Mouse (Mus musculus) forebrain, embryonic 11.5 days (tissue): ENCODE data around the gene Tmsb15a. TPM values are rescaled to one million over a fixed set of nuclear protein-coding genes. Genes with fewer than 3 reads are reported as not detected.

Source experiments
- ATAC-seq: fragments of 200-750 bp; cut with Nextera tagmentation; replicated peaks from 2 replicates; pipeline ENCODE4 v1.8.0; 2017; ENCODE audit warnings: moderate TSS enrichment; ENCODE audit not compliant: low FRiP score
- DNase-seq: peaks from one replicate; pipeline ENCODE4 v3.0.0-alpha.2; 2017; ENCODE audit warnings: low spot score
- H3K27ac ChIP-seq: fragments of 300-500 bp; sonication (generic); 2 replicates; pipeline ENCODE4 v1.5.1; 2014; ENCODE audit warnings: low read depth, low read length
- H3K27me3 ChIP-seq: fragments of 300-500 bp; sonication (generic); 2 replicates; pipeline ENCODE4 v1.6.1; 2014; ENCODE audit warnings: mild to moderate bottlenecking, low read length, mixed read lengths; ENCODE audit not compliant: control insufficient read depth, insufficient read depth
- H3K36me3 ChIP-seq: fragments of 300-500 bp; sonication (generic); 2 replicates; pipeline ENCODE4 v1.6.1; 2014; ENCODE audit warnings: mild to moderate bottlenecking, low read length, moderate library complexity, mixed read lengths; ENCODE audit not compliant: control insufficient read depth, insufficient read depth
- H3K4me1 ChIP-seq: fragments of 300-500 bp; sonication (generic); replicated peaks from 2 replicates; pipeline ENCODE4 v1.6.1; 2014; ENCODE audit warnings: low read length, mixed read lengths; ENCODE audit not compliant: control insufficient read depth, insufficient read depth
- H3K4me2 ChIP-seq: fragments of 300-500 bp; sonication (generic); 2 replicates; pipeline ENCODE4 v1.6.1; 2014; ENCODE audit warnings: low read depth, mild to moderate bottlenecking, low read length, moderate library complexity, mixed read lengths; ENCODE audit not compliant: severe bottlenecking
- H3K4me3 ChIP-seq: fragments of 300-500 bp; sonication (generic); 2 replicates; pipeline ENCODE4 v1.5.1; 2014; ENCODE audit warnings: low read depth, low read length
- H3K9ac ChIP-seq: fragments of 300-500 bp; sonication (generic); 2 replicates; pipeline ENCODE4 v1.6.1; 2014; ENCODE audit warnings: low read length
- H3K9me3 ChIP-seq: fragments of 300-500 bp; sonication (generic); 2 replicates; pipeline ENCODE4 v1.6.1; 2016; ENCODE audit warnings: low read length, mixed read lengths; ENCODE audit not compliant: control insufficient read depth
- WGBS: fragments of 180-500 bp; shearing (Covaris S2); extraction: QIAGEN DNeasy Blood & Tissue Kit; methylation state at CpG from one replicate; pipeline ENCODE4 v1.1.7; 2014; 5-methylcytosine and 5-hydroxymethylcytosine counted together
- polyA plus RNA-seq: library from polyadenylated mRNA; unstranded; fragments of >200 nt; fragmentation: Nextera tagmentation; extraction: Ambion mirVana; gene quantifications from 2 replicates; pipeline ENCODE4 v1.2.1, GENCODE M21; 2014

Gene Tmsb15a
- polyA plus RNA-seq, 1 experiment from 2014 or later = not detected

DNA sequence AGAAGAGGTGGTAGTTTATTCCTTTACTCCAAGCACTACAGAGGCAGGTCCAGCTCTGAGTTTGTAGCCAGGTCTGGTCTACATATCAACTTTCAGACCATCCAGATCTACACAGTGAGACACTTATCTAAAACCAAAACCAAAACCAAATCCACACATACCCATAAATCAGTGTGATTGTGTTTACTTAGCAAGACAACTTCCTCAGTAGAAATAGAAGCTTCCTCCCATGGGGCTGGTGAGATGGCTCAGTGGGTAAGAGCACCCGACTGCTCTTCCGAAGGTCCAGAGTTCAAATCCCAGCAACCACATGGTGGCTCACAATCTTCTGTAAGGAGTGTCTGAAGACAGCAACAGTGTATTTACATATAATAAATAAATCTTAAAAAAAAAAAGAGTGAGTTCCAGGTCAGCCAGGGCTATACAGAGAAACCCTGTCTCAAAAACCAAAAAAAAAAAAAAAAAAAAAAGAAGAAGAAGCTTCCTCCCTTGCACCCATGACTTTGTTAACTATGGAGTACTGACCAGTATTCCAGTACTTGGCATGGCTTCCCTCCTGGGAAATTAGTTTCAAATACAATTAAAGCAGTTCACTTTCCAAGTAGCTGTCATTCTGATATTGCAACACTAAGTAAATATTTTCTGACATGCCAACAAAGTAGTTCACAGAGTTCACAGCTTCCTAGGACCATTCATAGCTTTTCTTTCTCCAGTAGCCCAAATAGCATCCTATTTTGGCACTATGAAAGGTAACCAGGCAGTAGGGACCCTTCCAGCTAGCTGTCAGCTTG lies 13.9 kb upstream of the Tmsb15a start:
- H3K4me3 ChIP-seq = no peak overlapping the region
- H3K9me3 ChIP-seq = no peaks in the 10 kb centered on the region
- no peak overlapping the region for H3K4me2 ChIP-seq
- H3K4me1 ChIP-seq = no peaks in the 10 kb centered on the region
- no peak overlapping the region for H3K9ac ChIP-seq
- no peak overlapping the region for H3K27ac ChIP-seq
- WGBS = 96% methylated on average over 2 of the region's 2 CpGs
- no peak for DNase-seq
- H3K36me3 ChIP-seq = no peaks in the 10 kb centered on the region
- no peaks in the 10 kb centered on the region for H3K27me3 ChIP-seq
- no peak for ATAC-seq

DNA sequence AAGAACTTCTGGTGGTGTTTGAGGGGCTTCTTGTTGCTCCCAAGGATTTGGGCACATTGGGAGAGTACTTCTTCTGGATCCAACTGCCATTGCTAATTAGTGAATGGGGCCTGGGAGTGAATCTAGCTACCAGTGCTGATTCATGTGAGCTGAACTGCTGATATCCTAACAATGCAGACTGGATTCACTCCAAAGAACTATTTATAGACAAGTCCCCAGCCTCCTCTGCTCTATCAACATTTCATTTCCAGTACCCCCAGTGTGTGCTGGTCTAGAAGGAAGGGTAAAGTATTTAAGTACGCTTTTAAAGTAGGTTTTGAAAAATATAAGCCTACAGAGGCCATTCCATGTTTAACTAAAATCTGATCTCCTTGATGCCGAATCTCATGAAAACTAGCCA lies 12.2 kb downstream of the Tmsb15a start:
- DNase-seq = no peak
- 92% methylated on average over 2 of the region's 2 CpGs for WGBS

DNA sequence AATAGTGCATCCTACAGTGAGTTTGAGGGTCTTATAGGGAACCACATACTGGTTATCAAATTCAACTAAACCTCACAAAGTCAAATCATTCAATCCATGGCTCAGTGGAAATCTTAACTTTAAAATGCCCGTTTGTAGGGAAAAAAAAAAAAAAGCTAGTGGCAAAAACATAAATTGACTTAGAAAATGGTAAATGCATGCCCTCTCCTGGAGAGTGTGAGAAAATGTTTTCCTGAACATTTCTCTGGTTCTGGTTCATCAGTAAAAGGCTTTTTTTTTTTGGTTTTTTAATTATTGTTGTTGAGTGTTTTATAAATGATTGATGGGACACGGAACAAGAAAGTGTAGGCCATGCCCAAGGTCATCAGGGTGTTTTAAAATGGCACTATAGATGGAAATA lies 20.7 kb downstream of the Tmsb15a start:
- no peaks in the 10 kb centered on the region for H3K36me3 ChIP-seq
- WGBS = 62% methylated on average over 2 of the region's 2 CpGs

More for the DNA sequence above, 12.2 kb downstream of the Tmsb15a start:
- no peak overlapping the region for H3K4me2 ChIP-seq
- no peaks in the 10 kb centered on the region for H3K4me1 ChIP-seq
- H3K27me3 ChIP-seq = no peaks in the 10 kb centered on the region
- H3K9ac ChIP-seq = no peak overlapping the region
- H3K36me3 ChIP-seq = no peaks in the 10 kb centered on the region
- no peak for ATAC-seq
- no peak overlapping the region for H3K27ac ChIP-seq
- no peak overlapping the region for H3K4me3 ChIP-seq
- no peaks in the 10 kb centered on the region for H3K9me3 ChIP-seq

DNA sequence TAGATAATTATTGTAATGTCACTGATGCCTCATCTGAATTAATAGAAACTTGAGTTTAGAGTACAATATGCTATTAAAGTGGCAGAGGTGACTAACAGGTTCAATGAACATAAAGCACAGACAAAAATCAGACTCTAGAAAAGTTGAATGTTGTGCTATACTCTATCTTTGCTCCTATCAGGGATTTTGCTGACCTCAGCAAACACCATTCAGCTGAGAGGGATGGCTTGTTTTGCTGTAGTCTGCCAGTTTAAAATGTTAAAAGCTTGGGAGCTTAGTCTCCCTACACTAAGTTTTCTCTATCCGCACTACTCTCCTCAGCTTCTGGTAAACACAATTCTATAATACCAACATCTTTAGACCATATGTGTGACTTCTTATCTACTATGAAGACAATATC lies 21.9 kb downstream of the Tmsb15a start:
- Histone ChIP-seq H3K9me3 (no peaks in the 10 kb centered on the region), H3K36me3 (no peaks in the 10 kb centered on the region), H3K27ac (no peak overlapping the region), H3K4me1 (no peaks in the 10 kb centered on the region), H3K9ac (no peak overlapping the region), H3K27me3 (no peaks in the 10 kb centered on the region), H3K4me3 (no peak overlapping the region), H3K4me2 (no peak overlapping the region)
- ATAC-seq (no peak), DNase-seq (no peak)
- 91% methylated on average over 1 of the region's 1 CpGs for WGBS

More for the DNA sequence above, 20.7 kb downstream of the Tmsb15a start:
- no peaks in the 10 kb centered on the region for H3K9me3 ChIP-seq
- ATAC-seq = no peak
- H3K4me1 ChIP-seq = no peaks in the 10 kb centered on the region
- H3K27me3 ChIP-seq = no peaks in the 10 kb centered on the region
- no peak overlapping the region for H3K4me2 ChIP-seq
- no peak for DNase-seq
- H3K4me3 ChIP-seq = no peak overlapping the region
- no peak overlapping the region for H3K27ac ChIP-seq
- H3K9ac ChIP-seq = no peak overlapping the region

DNA sequence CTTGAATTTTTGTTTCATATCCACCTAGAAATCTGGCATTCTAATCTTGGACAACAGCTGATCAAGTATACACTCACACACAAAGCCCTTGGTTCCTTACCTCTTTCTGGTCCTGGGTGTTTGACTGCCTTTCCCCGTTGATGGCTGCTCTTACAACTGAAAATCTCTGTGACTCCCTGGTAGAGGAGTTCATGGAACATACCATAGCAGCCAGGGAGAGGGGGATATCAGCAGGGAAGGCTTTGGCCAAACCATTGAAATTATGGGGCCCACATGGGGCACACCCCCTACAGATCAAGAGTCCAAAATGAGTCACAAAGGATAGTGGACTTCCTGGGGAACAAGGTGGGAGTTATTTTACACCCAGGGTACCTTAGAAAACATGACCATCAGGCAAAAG lies 31.4 kb downstream of the Tmsb15a start, which contains the start of gene Tcp11x2:
Gene Tcp11x2, minus strand, starts transcription at position 158 of the 400 bp plus-strand sequence.
- H3K9ac ChIP-seq = no peak within 1 kb of the TSS
- no peaks in the 10 kb centered on the region for H3K36me3 ChIP-seq
- WGBS = 74% methylated on average over 1 of the region's 1 CpGs
- H3K4me1 ChIP-seq = no peaks in the 10 kb centered on the region
- H3K4me2 ChIP-seq = no peak within 1 kb of the TSS
- no peak within 1 kb of the TSS for H3K27ac ChIP-seq
- ATAC-seq (no peak), DNase-seq (no peak)
- H3K4me3 ChIP-seq = no peak within 1 kb of the TSS
- no peaks in the 10 kb centered on the region for H3K27me3 ChIP-seq
- H3K9me3 ChIP-seq = no peaks in the 10 kb centered on the region

DNA sequence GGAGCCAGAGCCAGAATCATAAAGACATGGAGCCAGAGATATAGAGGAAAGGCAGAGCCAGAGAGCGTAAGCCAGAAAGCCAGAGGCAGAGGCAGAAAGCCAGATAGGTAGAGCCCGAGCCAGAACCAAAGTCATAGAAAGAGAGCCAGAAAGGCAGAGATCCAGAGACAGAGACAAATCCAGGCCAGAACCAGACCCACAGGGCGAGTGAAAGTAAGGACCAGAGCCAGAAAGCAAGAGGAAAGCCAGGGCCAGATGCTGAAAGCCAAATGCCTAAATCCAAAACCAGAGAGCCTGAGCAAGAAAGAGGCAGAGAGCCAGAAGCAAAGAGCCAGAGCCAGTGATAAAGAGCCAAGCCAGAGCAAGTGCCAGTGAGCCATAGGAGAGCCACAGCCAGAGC lies 37.3 kb downstream of the Tmsb15a start:
- Histone ChIP-seq H3K4me3 (no peak overlapping the region), H3K4me1 (no peaks in the 10 kb centered on the region), H3K9me3 (no peaks in the 10 kb centered on the region), H3K27ac (no peak overlapping the region), H3K27me3 (no peaks in the 10 kb centered on the region; the same call in 1 of the 2 replicates), H3K4me2 (no peak overlapping the region), H3K36me3 (no peaks in the 10 kb centered on the region), H3K9ac (no peak overlapping the region)
- ATAC-seq (no peak), DNase-seq (no peak)
- WGBS = 77% methylated on average over 3 of the region's 3 CpGs

DNA sequence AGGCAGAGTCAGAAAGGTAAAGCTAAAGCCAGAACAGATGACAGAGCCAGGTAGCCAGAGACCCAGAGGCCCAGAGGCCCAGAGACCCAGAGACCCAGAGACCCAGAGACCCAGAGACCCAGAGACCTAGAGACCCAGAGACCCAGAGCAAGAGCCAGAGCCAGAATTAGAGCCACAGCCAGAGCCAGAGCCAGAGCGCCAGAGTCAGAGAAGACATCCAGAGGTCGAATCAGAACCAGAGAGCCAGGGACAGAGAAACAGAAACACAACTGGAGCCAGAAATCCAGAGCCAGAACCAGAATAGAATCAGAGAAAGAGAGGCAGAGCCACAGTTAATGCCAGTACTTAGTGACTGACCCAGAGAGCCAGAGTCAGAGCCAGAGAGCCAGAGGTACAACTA lies 43.2 kb downstream of the Tmsb15a start:
- Histone ChIP-seq H3K36me3 (no peaks in the 10 kb centered on the region), H3K4me2 (no peak overlapping the region), H3K4me3 (no peak overlapping the region), H3K4me1 (no peaks in the 10 kb centered on the region), H3K9me3 (no peaks in the 10 kb centered on the region), H3K27me3 (no peaks in the 10 kb centered on the region; the same call in 1 of the 2 replicates), H3K9ac (no peak overlapping the region), H3K27ac (no peak overlapping the region)
- DNase-seq (no peak), ATAC-seq (no peak)
- WGBS = 88% methylated on average over 2 of the region's 2 CpGs
